Mouse (Mus musculus) neural tube, embryonic 14.5 days (tissue): ENCODE results near the gene Gm49601. TPM values are rescaled to one million over a fixed set of nuclear protein-coding genes. Genes with fewer than 3 reads are reported as not detected.

Experiments used
- ATAC-seq: fragments of 200-750 bp; cut with Nextera tagmentation; 2 replicates; pipeline ENCODE4 v1.8.0; 2017; ENCODE audit warnings: low read depth, mild to moderate bottlenecking, moderate TSS enrichment, moderate library complexity
- H3K27ac ChIP-seq: fragments of 300-500 bp; sonication (generic); 2 replicates; pipeline ENCODE4 v1.5.1; 2014; ENCODE audit warnings: low read depth, mild to moderate bottlenecking, control low read depth, low read length, moderate library complexity, mixed read lengths
- H3K27me3 ChIP-seq: fragments of 300-500 bp; sonication (generic); 2 replicates; pipeline ENCODE4 v1.6.1; 2014; ENCODE audit warnings: low read length; ENCODE audit not compliant: control insufficient read depth, insufficient read depth
- H3K36me3 ChIP-seq: fragments of 300-500 bp; sonication (generic); 2 replicates; pipeline ENCODE4 v1.6.1; 2014; ENCODE audit warnings: low read length, mixed read lengths; ENCODE audit not compliant: control insufficient read depth, insufficient read depth
- H3K4me1 ChIP-seq: fragments of 300-500 bp; sonication (generic); 2 replicates; pipeline ENCODE4 v1.6.1; 2014; ENCODE audit warnings: low read length; ENCODE audit not compliant: control insufficient read depth, insufficient read depth
- H3K4me2 ChIP-seq: fragments of 300-500 bp; sonication (generic); 2 replicates; pipeline ENCODE4 v1.6.1; 2014; ENCODE audit warnings: mild to moderate bottlenecking, low read depth, low read length, control low read depth
- H3K4me3 ChIP-seq: fragments of 300-500 bp; sonication (generic); 2 replicates; pipeline ENCODE4 v1.5.1; 2014; ENCODE audit warnings: low read depth, low read length, control low read depth, mixed read lengths
- H3K9ac ChIP-seq: fragments of 300-500 bp; sonication (generic); replicated peaks from 2 replicates; pipeline ENCODE4 v1.6.1; 2014; ENCODE audit warnings: low read depth, mild to moderate bottlenecking, control low read depth, low read length, mixed read lengths
- H3K9me3 ChIP-seq: fragments of 300-500 bp; sonication (generic); 2 replicates; pipeline ENCODE4 v1.6.1; 2016; ENCODE audit warnings: low read length; ENCODE audit not compliant: control insufficient read depth
- WGBS: fragments of 180-500 bp; shearing (Covaris S2); extraction: QIAGEN DNeasy Blood & Tissue Kit; methylation state at CpG from one replicate; pipeline ENCODE4 v1.1.7; 2014; 5-methylcytosine and 5-hydroxymethylcytosine counted together
- polyA plus RNA-seq: library from polyadenylated mRNA; unstranded; fragments of >200 nt; fragmentation: Nextera tagmentation; extraction: Ambion mirVana; gene quantifications from 2 replicates; pipeline ENCODE4 v1.2.1, GENCODE M21; 2014

Gene Gm49601
- polyA plus RNA-seq, 1 experiment from 2014 or later, result 8.3 TPM

DNA sequence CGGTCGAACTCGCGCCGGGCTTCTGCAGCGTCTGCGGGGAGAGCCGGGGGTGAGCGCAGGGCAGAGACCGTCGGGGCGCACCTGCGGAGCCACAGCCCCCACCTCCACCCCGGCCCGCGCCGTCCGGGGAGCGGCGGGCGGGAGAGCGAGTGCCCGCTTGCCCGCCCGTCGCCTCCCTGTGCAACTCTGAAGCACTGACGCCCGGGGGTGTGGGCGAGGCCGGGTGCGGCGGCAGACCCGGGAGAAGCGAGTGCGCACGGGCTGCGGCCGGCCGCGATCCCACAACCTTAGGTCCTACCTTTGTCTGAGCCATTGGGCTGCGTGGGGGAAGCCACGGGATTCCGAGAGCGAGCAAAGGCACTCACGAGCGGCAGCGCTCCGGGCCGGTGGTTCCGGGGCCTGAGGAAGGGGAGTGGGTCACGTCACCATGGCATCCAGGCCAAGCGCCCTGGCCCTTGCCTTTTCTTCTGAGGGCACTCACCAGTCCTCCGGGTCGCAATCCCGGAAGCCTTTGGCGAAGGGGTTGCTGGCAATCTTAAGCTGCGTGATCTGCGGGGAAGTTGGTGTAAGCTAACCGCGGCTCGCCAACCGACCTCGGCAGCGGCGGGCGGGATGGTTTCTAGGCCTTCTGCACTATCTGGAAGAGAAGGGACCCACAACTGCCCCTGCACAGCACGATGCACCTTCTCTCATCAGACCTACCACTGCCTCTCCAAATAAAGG, 43.6 kb downstream of the Gm49601 start:
- WGBS, result 2% methylated on average over 41 of the region's 67 CpGs
- ATAC-seq, result no peak

DNA sequence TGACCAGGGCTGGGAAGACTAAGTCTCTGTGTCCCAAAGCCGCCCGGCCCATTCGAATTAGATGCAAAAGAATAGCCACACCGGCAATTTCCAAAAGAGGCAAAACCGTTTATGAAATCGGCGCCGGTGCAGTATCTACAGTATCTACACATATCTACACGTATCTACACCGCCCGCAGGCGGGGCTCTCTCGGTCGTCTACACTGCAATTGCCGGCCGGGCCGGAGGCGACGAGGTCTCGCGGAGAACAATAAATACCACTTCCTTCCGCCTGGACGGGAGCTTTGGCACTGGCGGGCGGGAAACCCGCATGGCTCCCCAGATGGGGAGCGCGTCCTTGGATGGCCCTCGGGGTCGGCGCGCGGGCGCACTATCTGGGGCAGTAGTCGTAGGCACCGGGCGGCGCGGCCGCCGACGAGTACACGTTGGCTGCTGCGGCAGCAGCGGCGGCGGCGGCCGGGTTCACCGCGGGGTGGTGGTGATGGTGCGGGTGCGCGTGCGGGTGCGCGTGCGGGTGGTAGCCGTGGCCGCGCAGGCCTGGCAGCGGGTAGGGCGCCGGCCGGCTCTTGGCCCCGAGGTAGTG, 44.5 kb downstream of the Gm49601 start:
- Histone ChIP-seq H3K4me2 (peak overlapping the region; percentile 49), H3K9ac (no peak overlapping the region; the same call in 1 of the 2 replicates), H3K36me3 (no peaks in the 10 kb centered on the region), H3K4me1 (peaks cover 9% of the 10 kb centered on the region), H3K27ac (no peak overlapping the region), H3K4me3 (peak overlapping the region; percentile 34), H3K9me3 (no peaks in the 10 kb centered on the region), H3K27me3 (peaks cover 77% of the 10 kb centered on the region)
- WGBS, result under 1% methylated on average over 66 of the region's 66 CpGs
- peak; percentile 47; the same call in 1 of the 2 replicates for ATAC-seq

More for the DNA sequence above, 43.6 kb downstream of the Gm49601 start:
- Histone ChIP-seq H3K27me3 (peaks cover 82% of the 10 kb centered on the region), H3K4me2 (peak overlapping the region; percentile 49; the same call in 1 of the 2 replicates), H3K27ac (no peak overlapping the region), H3K9ac (no peak overlapping the region), H3K4me1 (peaks cover 10% of the 10 kb centered on the region), H3K36me3 (no peaks in the 10 kb centered on the region), H3K4me3 (peak overlapping the region; percentile 34), H3K9me3 (no peaks in the 10 kb centered on the region)

DNA sequence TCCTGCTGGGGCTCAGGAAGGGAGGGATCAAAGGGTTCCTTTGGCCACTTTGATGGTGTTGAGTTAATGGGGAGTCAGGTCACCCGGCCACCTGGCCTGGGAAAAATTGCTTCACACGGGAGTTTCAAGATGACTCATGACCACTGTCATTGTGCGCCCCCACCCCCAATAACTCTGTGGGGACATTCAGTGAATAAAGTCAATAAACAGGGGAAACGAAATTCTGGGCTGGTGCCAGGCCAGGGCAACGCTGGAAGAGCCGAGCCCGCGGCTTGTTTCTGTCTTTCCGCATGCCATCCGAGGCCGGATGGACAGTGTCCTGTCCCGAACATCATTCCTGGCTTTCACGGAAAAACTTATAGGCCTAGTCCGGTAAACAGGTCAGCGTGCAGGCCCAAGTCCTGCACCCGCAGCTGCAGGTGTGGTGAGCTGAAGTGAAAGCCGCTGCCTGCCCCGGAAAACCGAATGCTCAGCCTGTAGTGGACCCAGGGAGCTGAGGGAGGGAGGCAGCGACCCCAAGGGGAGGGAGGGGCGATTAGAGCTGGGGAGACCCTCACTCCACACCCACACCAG, 45.1 kb downstream of the Gm49601 start:
- no peak for ATAC-seq
- under 1% methylated on average over 21 of the region's 21 CpGs for WGBS

DNA sequence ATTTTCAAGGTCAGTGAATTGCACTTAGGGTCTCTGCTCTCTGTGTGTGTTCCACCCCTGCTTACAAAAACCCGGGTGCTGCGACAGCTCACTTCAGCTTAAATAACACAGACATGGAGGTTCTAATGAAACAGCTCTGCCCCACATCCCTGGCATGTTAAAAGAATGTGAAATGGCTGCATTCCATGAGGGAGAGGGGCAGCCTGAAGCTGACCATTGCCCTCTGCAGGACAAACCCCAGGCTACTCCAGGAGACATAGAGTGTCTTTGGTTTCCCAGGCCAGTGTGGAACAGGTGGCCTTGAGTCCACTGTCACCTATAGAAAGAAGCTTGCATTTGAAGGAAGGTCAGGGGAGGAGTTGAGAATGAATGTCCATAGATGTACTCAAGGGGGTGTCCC, 45.8 kb downstream of the Gm49601 start:
- 26% methylated on average over 2 of the region's 2 CpGs for WGBS
- ATAC-seq, result no peak
- Histone ChIP-seq H3K9me3 (no peaks in the 10 kb centered on the region), H3K27ac (no peak overlapping the region), H3K9ac (no peak overlapping the region), H3K4me3 (no peak overlapping the region), H3K36me3 (no peaks in the 10 kb centered on the region), H3K4me2 (no peak overlapping the region), H3K27me3 (peaks cover 66% of the 10 kb centered on the region), H3K4me1 (peaks cover 3% of the 10 kb centered on the region; the same call in 1 of the 2 replicates)

More for the DNA sequence above, 45.1 kb downstream of the Gm49601 start:
- peak overlapping the region; percentile 34; the same call in 1 of the 2 replicates for H3K4me3 ChIP-seq
- H3K4me2 ChIP-seq, result peak overlapping the region; percentile 49; the same call in 1 of the 2 replicates
- H3K9me3 ChIP-seq, result no peaks in the 10 kb centered on the region
- H3K27ac ChIP-seq, result no peak overlapping the region
- no peak overlapping the region for H3K9ac ChIP-seq
- peaks cover 3% of the 10 kb centered on the region; the same call in 1 of the 2 replicates for H3K4me1 ChIP-seq
- H3K27me3 ChIP-seq, result peaks cover 72% of the 10 kb centered on the region
- H3K36me3 ChIP-seq, result no peaks in the 10 kb centered on the region

DNA sequence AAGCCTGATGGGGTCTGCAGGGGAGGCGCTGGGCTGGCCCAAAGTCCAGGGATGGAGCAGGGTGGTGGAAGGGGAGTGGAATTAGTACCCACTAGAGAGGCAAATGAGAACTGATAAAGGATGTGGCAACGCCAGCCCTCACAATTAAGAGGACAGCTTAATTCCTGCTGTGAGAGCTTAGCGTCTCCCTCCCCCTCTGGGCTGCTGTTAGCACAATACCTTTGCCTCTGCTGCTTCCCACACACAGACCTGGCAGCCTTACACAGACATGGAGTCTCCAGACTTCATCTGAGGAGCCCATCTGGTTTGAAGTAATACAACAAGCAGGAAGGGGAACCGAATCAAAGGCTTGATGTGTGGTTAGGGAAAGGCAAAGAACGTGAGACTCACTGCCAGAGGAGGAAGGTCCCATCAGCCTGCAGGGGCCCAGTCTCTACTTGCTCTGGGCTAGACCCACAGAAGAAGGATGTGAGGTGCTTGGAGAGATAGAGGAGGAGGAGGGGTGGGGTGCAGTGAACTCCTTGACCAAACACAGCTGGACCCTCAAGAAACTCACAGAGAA, 48.5 kb downstream of the Gm49601 start:
- no peaks in the 10 kb centered on the region for H3K9me3 ChIP-seq
- no peak for ATAC-seq
- WGBS, result 12% methylated on average over 5 of the region's 5 CpGs
- no peak overlapping the region for H3K27ac ChIP-seq
- H3K4me1 ChIP-seq, result peaks cover 3% of the 10 kb centered on the region; the same call in 1 of the 2 replicates
- no peak overlapping the region for H3K4me2 ChIP-seq
- H3K27me3 ChIP-seq, result peaks cover 41% of the 10 kb centered on the region
- H3K9ac ChIP-seq, result no peak overlapping the region
- no peaks in the 10 kb centered on the region for H3K36me3 ChIP-seq
- H3K4me3 ChIP-seq, result no peak overlapping the region

DNA sequence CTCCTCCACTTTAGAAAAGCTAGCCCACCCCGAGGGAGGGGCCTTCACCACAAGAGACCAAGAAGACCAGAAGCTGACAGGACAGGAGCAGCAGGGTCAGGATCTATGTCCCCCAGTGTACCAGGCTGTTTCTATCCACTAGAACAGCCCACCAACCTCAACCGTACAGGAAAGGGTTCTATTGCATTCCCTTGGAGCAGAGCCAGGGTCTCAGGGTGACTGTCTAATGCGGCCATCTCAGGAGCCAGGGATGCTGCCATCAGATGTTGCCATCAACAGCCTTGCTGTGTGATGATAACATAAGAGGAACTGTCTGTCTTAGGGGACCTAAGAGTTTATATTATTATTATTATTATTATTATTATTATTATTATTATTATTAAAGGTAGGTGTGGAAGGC, 49.2 kb downstream of the Gm49601 start:
- H3K9ac ChIP-seq, result no peak overlapping the region
- H3K27me3 ChIP-seq, result peaks cover 35% of the 10 kb centered on the region
- H3K4me2 ChIP-seq, result no peak overlapping the region
- no peak for ATAC-seq
- H3K4me3 ChIP-seq, result no peak overlapping the region
- H3K27ac ChIP-seq, result no peak overlapping the region
- peaks cover under 1% of the 10 kb centered on the region; the same call in 1 of the 2 replicates for H3K4me1 ChIP-seq
- H3K36me3 ChIP-seq, result no peaks in the 10 kb centered on the region
- H3K9me3 ChIP-seq, result no peaks in the 10 kb centered on the region
- WGBS, result 41% methylated on average over 3 of the region's 3 CpGs

DNA sequence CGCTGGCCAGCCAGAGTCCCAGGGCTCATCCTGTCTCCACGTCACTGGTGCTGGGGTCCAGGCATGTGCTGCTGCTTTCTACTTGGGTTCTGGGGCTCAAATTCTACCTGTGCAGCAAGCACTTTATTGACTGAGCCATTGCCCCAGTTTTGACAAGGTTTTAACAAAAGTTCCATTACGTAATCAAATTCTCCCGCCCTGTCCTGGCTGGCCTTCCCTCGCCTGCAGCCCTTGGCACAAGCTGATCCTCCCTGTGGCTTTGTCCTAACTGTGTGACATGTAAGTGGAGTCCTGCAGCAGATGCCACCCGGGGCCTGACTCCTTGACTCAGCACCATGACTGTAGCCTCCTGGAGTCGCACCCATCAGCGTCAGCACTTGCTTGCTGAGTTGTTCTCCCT, 52.0 kb downstream of the Gm49601 start:
- Histone ChIP-seq H3K4me3 (no peak overlapping the region), H3K27ac (no peak overlapping the region), H3K27me3 (peaks cover 7% of the 10 kb centered on the region), H3K9me3 (no peaks in the 10 kb centered on the region), H3K36me3 (no peaks in the 10 kb centered on the region), H3K9ac (no peak overlapping the region), H3K4me2 (no peak overlapping the region), H3K4me1 (no peaks in the 10 kb centered on the region)
- no peak for ATAC-seq
- WGBS, result 75% methylated on average over 8 of the region's 8 CpGs
